Mouse (Mus musculus): ENCODE results near the gene Kcnh3. TPM values are rescaled to one million over a fixed set of nuclear protein-coding genes. Genes with fewer than 3 reads are reported as not detected.
A peak's percentile ranks its signal among the peaks of the same experiment; 100 is the strongest.

Gene Kcnh3
- polyA plus RNA-seq, 1 experiment from 2014 or later, result 0.77 TPM

DNA sequence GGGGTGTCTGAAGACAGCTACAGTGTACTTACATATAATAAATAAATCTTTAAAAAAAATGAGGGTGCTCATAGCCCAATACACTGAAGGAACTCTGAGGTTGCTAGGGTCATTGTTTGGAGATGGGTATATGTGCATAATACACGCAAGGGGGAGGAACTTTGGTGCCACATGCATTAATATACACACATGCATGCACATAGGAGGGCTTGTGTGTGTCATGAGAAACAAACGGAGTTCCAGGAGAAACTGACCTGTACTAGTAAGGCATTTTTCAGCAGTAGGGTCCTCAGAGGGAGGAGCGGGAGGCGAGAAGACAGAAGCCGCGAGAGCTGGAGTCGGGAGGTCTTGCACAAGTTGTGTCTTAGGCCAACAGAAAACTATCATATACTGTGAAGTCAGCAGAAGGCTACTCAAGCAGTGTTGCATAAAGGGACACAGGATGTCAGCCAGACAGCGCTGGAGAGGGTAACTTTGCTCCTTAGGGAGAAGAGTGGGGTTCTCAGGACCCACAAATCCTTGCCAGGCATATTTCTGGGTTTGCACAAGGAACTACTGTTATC is 34.6 kb downstream of the Kcnh3 start:
- WGBS, result 55% methylated on average over 8 of the region's 8 CpGs
- Histone ChIP-seq H3K27ac (peak overlapping the region; percentile 1; the same call in 1 of the 2 replicates), H3K9me3 (no peaks in the 10 kb centered on the region), H3K27me3 (replicated peaks) (no peaks in the 10 kb centered on the region), H3K4me1 (no peaks in the 10 kb centered on the region), H3K4me3 (replicated peaks) (0 out of 2 replicates have a peak overlapping the region, but pooled peaks have one; percentile 4), H3K4me2 (peak overlapping the region; percentile 50), H3K9ac (no peak overlapping the region), H3K36me3 (no peaks in the 10 kb centered on the region)
- ATAC-seq (ENCODE audit: insufficient read depth, low FRiP score, low read depth), result no peak; the same call in 1 of the 2 replicates

DNA sequence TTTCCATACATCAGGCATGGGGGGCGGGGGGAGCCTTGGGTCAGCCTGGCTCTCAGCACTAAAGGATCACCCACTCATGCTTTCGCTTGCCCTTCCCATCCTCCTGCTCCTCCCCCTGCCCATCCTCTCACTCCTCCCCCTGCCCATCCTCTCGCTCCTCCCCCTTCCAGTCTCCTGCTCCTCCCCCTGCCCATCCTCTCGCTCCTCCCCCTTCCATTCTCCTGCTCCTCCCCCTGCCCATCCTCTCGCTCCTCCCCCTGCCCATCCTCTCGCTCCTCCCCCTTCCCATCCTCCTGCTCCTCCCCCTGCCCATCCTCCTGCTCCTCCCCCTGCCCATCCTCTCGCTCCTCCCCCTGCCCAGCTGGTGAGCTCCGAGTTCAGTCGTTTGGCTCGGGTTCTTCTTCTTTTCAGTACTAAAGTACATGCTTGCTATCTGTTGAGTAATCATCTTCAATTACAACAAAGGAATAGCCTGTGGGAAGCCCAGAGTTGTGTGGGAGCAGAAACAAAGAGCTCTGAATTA is 35.1 kb downstream of the Kcnh3 start:
- Histone ChIP-seq H3K4me2 (peak overlapping the region; percentile 51), H3K9ac (no peak overlapping the region), H3K36me3 (no peaks in the 10 kb centered on the region), H3K27ac (peak overlapping the region; percentile 33), H3K9me3 (no peaks in the 10 kb centered on the region), H3K4me1 (no peaks in the 10 kb centered on the region), H3K4me3 (replicated peaks) (peak overlapping the region; percentile 25), H3K27me3 (replicated peaks) (no peaks in the 10 kb centered on the region)
- WGBS, result 2% methylated on average over 7 of the region's 10 CpGs
- ATAC-seq (ENCODE audit: insufficient read depth, low FRiP score, low read depth), result peak; percentile 65; the same call in 1 of the 2 replicates

DNA sequence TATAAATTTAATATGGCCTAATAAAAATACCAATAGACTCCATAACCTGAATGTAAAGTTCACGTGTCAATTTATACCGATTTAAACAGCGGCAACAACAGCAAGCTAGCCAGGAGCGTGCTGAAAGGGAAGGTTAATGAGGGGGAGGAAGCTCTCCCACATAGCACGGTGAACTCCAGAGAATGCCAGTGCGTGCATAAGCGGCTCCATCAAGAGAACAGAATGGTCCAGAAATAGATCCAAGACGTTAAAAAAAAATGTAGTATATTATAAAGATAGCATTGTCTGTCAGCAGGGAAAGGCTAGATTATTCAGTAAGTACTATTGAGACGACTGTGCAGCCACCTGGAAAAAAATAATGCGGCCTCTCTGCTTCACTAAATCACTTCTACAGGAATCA is 38.0 kb downstream of the Kcnh3 start:
- H3K9me3 ChIP-seq, result no peaks in the 10 kb centered on the region

DNA sequence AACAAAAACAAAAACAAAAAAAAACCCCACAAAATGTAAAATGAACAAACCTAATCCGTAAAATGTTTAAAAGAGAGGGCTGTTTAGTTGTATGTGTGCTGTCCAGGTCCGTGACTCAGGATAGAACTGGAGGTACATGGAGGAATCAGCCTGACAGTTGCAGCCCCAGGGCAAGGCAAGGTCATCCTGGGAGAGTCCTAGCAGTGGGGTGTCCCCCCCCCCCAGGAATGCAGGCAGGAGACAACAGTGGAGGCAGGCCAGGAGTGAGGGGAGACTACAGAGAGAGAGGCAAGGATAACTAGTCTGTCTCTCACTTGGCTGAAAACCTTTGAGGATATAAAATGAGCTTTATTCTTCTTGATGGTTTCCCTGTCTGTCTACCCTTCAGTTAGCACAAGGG is 39.7 kb downstream of the Kcnh3 start:
- H3K36me3 ChIP-seq, result no peaks in the 10 kb centered on the region
- no peaks in the 10 kb centered on the region for H3K4me1 ChIP-seq
- 79% methylated on average over 2 of the region's 2 CpGs for WGBS
- H3K27me3 ChIP-seq (replicated peaks), result no peaks in the 10 kb centered on the region
- H3K4me2 ChIP-seq, result no peak overlapping the region
- H3K9me3 ChIP-seq, result no peaks in the 10 kb centered on the region
- no peak overlapping the region for H3K4me3 ChIP-seq (replicated peaks)
- H3K9ac ChIP-seq, result no peak overlapping the region
- H3K27ac ChIP-seq, result no peak overlapping the region
- no peak for ATAC-seq (ENCODE audit: insufficient read depth, low FRiP score, low read depth)

More for the DNA sequence above, 38.0 kb downstream of the Kcnh3 start:
- Histone ChIP-seq H3K27me3 (replicated peaks) (no peaks in the 10 kb centered on the region), H3K9ac (no peak overlapping the region), H3K4me1 (no peaks in the 10 kb centered on the region), H3K27ac (no peak overlapping the region), H3K36me3 (no peaks in the 10 kb centered on the region), H3K4me2 (no peak overlapping the region), H3K4me3 (replicated peaks) (no peak overlapping the region)
- ATAC-seq (ENCODE audit: insufficient read depth, low FRiP score, low read depth), result no peak
- WGBS, result 59% methylated on average over 10 of the region's 10 CpGs

DNA sequence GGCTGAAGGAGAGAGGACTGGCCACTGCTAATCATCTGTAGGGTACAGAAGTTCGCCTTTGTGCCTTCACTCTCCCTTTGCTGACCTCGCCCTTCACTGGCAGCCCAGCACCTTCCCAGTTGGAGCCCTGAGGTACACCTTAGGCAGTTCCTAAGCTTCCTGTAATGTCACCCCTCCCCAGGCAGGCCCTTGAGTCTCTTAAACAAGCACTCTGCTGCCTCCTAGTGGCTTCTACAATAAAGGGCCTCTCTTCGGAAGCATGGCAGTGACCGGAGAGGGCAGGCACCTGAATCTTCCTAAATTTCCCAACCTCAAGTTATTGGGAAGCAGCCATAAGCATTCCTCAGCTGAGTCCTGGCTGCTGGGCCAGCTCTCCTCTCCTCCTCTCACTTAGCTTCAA is 41.0 kb downstream of the Kcnh3 start:
- no peak overlapping the region for H3K9ac ChIP-seq
- ATAC-seq (ENCODE audit: insufficient read depth, low FRiP score, low read depth), result peak; percentile 58; the same call in 1 of the 2 replicates
- no peak overlapping the region for H3K4me2 ChIP-seq
- no peaks in the 10 kb centered on the region for H3K36me3 ChIP-seq
- H3K27me3 ChIP-seq (replicated peaks), result no peaks in the 10 kb centered on the region
- WGBS, result 13% methylated on average over 4 of the region's 4 CpGs
- no peak overlapping the region for H3K4me3 ChIP-seq (replicated peaks)
- no peaks in the 10 kb centered on the region for H3K9me3 ChIP-seq
- no peak overlapping the region for H3K27ac ChIP-seq
- H3K4me1 ChIP-seq, result no peaks in the 10 kb centered on the region

DNA sequence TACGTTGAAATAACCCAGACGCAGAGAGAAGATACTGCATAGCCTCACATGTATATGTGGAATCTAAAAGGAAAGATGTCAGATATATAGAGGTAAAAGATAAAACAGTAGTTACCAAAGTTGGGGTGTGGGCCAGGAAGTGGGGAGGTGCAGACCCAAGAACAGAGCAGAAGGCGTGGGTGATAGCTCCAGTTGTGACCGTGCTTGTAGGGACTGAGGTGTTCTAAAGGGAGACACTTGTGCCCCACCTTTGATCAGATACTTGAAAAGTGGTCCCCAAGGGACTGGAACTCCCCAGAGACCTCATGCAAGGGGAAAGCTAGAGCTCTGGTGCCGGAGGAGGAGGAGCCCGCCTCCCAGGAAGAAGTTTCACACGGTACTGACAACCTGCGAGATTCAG is 51.4 kb downstream of the Kcnh3 start:
- no peak for ATAC-seq (ENCODE audit: insufficient read depth, low FRiP score, low read depth)
- Histone ChIP-seq H3K4me3 (replicated peaks) (no peak overlapping the region), H3K27ac (no peak overlapping the region), H3K9me3 (no peaks in the 10 kb centered on the region), H3K4me2 (no peak overlapping the region), H3K4me1 (no peaks in the 10 kb centered on the region), H3K36me3 (no peaks in the 10 kb centered on the region), H3K27me3 (replicated peaks) (no peaks in the 10 kb centered on the region), H3K9ac (no peak overlapping the region)
- whole genome bisulfite sequencing, result 81% methylated on average over 8 of the region's 8 CpGs

DNA sequence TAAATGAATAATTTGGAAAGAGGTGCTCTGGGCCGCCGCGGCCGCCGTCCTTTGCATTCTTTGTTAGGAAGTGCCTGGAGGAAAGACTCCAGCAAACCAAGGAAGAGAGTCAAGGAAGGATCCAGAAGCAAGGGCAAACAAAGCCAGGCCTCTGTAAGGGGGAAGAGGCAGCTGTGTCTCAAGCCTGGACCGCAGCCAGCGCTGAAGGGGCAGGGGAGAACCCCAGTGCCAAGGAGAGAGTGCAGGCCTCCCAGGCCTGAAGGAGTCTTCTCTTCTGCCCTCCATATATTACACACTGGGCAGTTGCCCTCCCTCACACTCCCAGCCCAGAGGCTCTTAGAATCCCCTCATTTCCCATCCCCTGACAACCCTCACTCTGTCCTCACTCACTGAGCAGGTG is 53.6 kb downstream of the Kcnh3 start:
- Histone ChIP-seq H3K4me2 (no peak overlapping the region), H3K4me3 (replicated peaks) (no peak overlapping the region), H3K9ac (no peak overlapping the region), H3K36me3 (no peaks in the 10 kb centered on the region), H3K27me3 (replicated peaks) (no peaks in the 10 kb centered on the region), H3K9me3 (no peaks in the 10 kb centered on the region), H3K4me1 (no peaks in the 10 kb centered on the region), H3K27ac (no peak overlapping the region)
- no peak; the same call in 1 of the 2 replicates for ATAC-seq (ENCODE audit: insufficient read depth, low FRiP score, low read depth)
- 77% methylated on average over 7 of the region's 7 CpGs for WGBS

DNA sequence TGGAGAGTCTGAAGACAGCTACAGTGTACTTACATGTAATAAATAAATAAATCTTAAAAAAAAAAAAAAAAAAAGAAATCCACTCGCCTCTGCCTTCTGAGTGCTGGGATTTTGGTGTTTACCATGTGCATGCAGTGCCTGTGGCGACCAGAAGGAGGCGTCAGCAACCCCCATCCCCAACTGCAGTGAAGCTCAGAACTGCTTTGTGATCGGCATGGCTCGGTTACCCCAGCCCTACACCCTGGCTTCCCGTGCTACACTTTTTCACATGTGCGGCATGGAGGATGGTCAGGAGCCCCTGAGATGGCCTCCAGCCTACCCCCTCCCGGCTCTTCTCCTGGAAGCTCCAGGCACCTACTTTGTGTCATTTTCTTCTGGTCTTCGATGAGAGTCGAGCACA is 58.8 kb downstream of the Kcnh3 start:
- H3K9me3 ChIP-seq, result no peaks in the 10 kb centered on the region
- ATAC-seq (ENCODE audit: insufficient read depth, low FRiP score, low read depth), result no peak

DNA sequence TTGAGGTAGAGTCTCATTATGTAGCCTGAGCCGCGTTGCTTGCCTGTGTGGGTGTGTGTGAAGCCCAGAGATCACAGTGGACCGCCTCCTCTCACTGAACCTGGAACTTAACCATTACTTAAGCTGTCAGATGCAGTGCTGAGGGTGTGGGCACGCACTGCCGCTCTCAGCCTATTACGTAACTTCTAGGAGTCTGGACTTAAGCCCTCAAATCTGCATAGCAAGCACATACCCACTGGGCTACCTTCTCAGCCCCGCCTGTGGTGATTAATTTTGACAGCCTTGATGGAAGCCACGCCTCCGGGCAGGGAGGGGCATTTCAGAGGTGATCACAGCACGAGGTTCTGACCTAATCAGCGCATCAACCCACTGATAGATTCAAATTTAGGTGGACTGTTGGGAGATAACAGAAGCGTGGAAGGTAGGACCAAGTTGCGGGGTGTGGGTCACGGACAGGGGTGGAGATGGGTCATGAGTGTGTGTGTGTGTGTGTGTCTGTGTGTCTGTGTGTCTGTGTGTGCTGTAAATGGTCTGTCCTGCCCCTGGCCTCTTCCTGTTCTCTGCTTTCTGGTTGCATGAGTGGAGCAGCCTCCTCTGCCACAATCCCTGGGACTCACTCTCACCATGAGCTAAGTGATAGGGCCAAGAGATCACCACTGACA is 60.0 kb downstream of the Kcnh3 start:
- no peak overlapping the region for H3K9ac ChIP-seq
- H3K27me3 ChIP-seq (replicated peaks), result no peaks in the 10 kb centered on the region
- WGBS, result 28% methylated on average over 14 of the region's 14 CpGs
- ATAC-seq (ENCODE audit: insufficient read depth, low FRiP score, low read depth), result peak; percentile 84
- H3K4me1 ChIP-seq, result 0 out of 2 replicates have a peak, but pooled peaks cover 4% of the 10 kb centered on the region
- H3K9me3 ChIP-seq, result no peaks in the 10 kb centered on the region
- no peak overlapping the region for H3K4me3 ChIP-seq (replicated peaks)
- no peaks in the 10 kb centered on the region for H3K36me3 ChIP-seq
- H3K4me2 ChIP-seq, result no peak overlapping the region
- H3K27ac ChIP-seq, result no peak overlapping the region

More for the DNA sequence above, 58.8 kb downstream of the Kcnh3 start:
- no peak overlapping the region for H3K27ac ChIP-seq
- H3K36me3 ChIP-seq, result no peaks in the 10 kb centered on the region
- H3K9ac ChIP-seq, result no peak overlapping the region
- 66% methylated on average over 10 of the region's 10 CpGs for WGBS
- H3K4me1 ChIP-seq, result 0 out of 2 replicates have a peak, but pooled peaks cover 4% of the 10 kb centered on the region
- no peaks in the 10 kb centered on the region for H3K27me3 ChIP-seq (replicated peaks)
- no peak overlapping the region for H3K4me2 ChIP-seq
- no peak overlapping the region for H3K4me3 ChIP-seq (replicated peaks)

DNA sequence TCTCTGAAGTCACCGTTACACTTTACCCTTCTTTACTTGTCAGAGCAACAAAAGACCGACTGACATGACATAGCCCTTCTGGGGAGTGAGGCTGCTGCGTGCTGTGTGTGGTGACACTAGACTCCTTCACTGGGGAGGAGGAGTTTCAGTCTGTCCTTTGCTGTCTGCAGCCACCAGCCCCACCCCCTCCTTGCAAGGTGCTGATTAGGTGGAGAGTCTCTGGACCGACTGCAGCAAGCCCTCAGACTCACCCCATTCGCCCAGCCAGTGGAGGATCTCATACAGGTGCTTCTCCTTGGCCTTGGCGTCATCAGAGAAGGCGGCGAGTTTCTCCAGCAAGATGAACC is 60.5 kb downstream of the Kcnh3 start:
- WGBS, result 52% methylated on average over 8 of the region's 8 CpGs
- Histone ChIP-seq H3K9ac (no peak overlapping the region), H3K4me1 (0 out of 2 replicates have a peak, but pooled peaks cover 4% of the 10 kb centered on the region), H3K4me2 (no peak overlapping the region), H3K27ac (no peak overlapping the region), H3K9me3 (no peaks in the 10 kb centered on the region), H3K27me3 (replicated peaks) (no peaks in the 10 kb centered on the region), H3K36me3 (no peaks in the 10 kb centered on the region), H3K4me3 (replicated peaks) (no peak overlapping the region)
- ATAC-seq (ENCODE audit: insufficient read depth, low FRiP score, low read depth), result no peak

DNA sequence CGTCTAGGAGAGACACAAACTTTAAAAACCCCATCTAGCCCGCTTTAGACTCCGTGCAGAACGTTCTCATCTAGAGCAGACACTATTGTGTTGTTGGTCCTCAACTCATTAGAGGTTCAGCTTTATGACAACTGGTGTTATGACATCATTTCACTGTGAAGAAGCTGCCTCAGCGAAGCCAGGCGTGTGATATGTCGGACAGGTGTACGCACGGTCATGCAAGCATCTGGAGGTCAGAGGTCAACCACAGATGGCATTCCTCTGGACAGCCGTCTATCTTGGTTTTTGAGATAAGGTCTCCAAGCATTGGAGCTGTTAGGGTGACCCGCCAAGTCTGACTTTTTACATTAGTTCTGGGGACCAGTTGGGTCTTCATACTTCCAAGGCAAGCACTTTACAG is 65.9 kb downstream of the Kcnh3 start:
- H3K4me3 ChIP-seq (replicated peaks), result no peak overlapping the region
- no peak for ATAC-seq (ENCODE audit: insufficient read depth, low FRiP score, low read depth)
- WGBS, result 84% methylated on average over 11 of the region's 11 CpGs

More for the DNA sequence above, 65.9 kb downstream of the Kcnh3 start:
- Histone ChIP-seq H3K36me3 (no peaks in the 10 kb centered on the region), H3K27ac (no peak overlapping the region), H3K9me3 (no peaks in the 10 kb centered on the region), H3K4me2 (no peak overlapping the region), H3K27me3 (replicated peaks) (no peaks in the 10 kb centered on the region), H3K9ac (no peak overlapping the region), H3K4me1 (peaks cover 4% of the 10 kb centered on the region; the same call in 1 of the 2 replicates)
